Mouse (Mus musculus): ENCODE results near the gene Plk1.

Gene Plk1

GRCm38 (mm10) chr7:122158915-122159902, at the start of gene Plk1:
Plk1 (plus strand) TSS chr7:122159439.
- peak; percentile 72 to 83 for DNase-seq (ENCODE audit: low spot score in 2 of 2)

- no peak for DNase-seq (ENCODE audit: low spot score in 2 of 2)
Observed at GRCm38 (mm10) chr7:122123518-122123917, 35.7 kb upstream of the Plk1 start.

DNA sequence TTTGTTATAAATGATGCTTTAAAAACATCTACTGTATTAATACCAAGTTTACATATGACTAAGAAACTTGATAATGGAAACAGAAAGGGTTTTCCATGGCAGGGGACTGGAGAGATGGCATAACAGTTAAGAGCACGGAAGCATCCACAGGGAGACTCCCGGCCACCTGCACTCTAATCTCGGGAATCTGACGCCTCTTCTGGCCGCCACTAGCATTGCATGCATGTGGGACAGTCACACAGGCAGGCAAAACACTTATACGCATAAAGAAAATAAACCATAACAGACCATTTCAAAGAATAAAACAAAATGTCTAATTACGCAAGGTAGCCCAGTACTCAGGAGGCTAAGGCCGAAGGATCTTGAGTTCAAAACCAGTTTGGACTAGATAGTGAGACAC, 33.6 kb upstream of the Plk1 start:
- no peak for DNase-seq (ENCODE audit: low spot score in 2 of 2)

- no peak for DNase-seq (ENCODE audit: low spot score in 2 of 2)
Observed at GRCm38 (mm10) chr7:122126946-122127345, 32.3 kb upstream of the Plk1 start.

- DNase-seq (ENCODE audit: low spot score in 2 of 2), result no peak
Observed at GRCm38 (mm10) chr7:122131834-122132233, 27.4 kb upstream of the Plk1 start.

- DNase-seq (ENCODE audit: low spot score in 2 of 2), result peak; percentile 98
Observed at GRCm38 (mm10) chr7:122132497-122133337, 26.5 kb upstream of the Plk1 start, which contains the start of the genes Palb2 and Dctn5. Palb2 (minus strand) TSS chr7:122132985. Dctn5 (plus strand) TSS chr7:122133041.

DNA sequence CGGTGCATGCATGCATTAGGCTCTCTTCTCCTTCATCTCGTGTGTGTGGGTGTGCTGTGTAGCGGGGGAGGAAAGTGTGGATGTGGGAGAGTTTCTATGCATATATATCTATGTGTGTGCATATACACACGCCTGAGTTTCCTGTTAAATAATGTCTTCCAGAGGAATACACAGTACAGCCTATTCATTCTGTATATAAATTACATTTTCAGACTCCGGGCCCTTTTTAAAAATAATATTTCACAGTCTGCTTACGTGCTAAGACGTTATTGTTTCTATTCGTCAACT, 26.0 kb upstream of the Plk1 start:
- DNase-seq (ENCODE audit: low spot score in 2 of 2), result no peak

DNA sequence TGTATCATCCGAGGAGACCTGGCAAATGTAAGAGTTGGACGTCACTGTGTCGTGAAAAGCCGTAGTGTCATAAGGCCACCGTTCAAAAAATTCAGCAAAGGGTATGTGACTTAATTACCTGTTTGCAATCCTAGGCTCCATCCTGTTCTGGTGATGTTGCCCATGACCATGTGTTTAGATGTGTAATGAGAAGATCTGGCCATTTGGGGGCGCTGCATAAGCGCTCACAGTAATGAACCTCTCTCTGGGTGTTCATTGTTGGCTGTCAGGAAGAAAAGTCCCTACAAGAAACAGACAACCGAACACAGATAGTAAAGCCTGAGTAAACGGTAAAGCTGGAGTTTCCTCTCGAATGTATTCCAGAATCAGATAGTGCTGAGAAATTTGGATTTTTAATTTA, 24.2 kb upstream of the Plk1 start:
- peak in 1 of 2 experiments; percentile 15 for DNase-seq (ENCODE audit: low spot score in 2 of 2)

DNA sequence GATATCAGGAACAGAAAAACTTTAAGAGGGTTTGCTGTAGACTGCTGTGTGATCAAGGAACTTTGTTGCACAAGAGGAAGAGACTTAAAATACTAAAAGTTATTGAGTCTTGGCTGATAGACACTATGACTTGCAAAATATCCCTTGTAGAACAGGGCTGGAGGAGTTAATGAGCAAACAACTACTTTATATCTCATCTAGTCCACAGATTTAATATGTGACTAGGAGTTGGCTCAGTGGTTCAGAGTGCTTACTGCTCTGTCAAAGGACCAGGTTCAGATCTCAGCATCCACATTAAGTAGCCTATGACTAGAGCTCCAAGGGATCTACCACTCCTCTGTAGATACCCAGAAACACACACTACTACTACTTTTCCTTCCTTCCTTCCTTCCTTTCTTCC, 22.2 kb upstream of the Plk1 start:
- DNase-seq (ENCODE audit: low spot score in 2 of 2), result no peak

GRCm38 (mm10) chr7:122138190-122138589, 21.0 kb upstream of the Plk1 start:
- no peak for DNase-seq (ENCODE audit: low spot score in 2 of 2)

DNA sequence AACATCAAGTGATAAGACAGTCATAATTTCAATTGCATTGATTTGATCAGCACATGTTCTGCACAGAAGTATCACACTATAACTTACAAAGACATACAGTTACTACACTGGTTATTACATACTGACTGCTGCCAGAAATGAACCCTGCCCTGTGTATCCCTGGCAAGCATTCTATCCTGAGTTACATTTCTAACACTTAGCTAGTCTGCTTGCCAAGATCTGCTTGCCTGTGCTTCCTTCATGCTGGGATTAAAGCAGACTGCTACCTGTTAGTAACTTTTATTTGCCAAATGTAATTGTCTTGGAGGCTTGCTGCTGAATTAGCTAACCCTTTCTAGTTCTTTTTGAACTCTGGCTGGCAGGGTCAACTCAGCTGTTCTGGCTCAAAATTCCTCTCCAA, 18.2 kb upstream of the Plk1 start:
- no peak for DNase-seq (ENCODE audit: low spot score in 2 of 2)

GRCm38 (mm10) chr7:122152473-122152872, 6.8 kb upstream of the Plk1 start:
- no peak for DNase-seq (ENCODE audit: low spot score in 2 of 2)

GRCm38 (mm10) chr7:122158488-122158887, 751 bp upstream of the Plk1 start:
- no peak for DNase-seq (ENCODE audit: low spot score in 2 of 2)

- no peak for DNase-seq (ENCODE audit: low spot score in 2 of 2)
Observed at GRCm38 (mm10) chr7:122160037-122160436, 798 bp downstream of the Plk1 start.

GRCm38 (mm10) chr7:122163766-122164165, 4.5 kb downstream of the Plk1 start:
- DNase-seq (ENCODE audit: low spot score in 2 of 2), result no peak

DNA sequence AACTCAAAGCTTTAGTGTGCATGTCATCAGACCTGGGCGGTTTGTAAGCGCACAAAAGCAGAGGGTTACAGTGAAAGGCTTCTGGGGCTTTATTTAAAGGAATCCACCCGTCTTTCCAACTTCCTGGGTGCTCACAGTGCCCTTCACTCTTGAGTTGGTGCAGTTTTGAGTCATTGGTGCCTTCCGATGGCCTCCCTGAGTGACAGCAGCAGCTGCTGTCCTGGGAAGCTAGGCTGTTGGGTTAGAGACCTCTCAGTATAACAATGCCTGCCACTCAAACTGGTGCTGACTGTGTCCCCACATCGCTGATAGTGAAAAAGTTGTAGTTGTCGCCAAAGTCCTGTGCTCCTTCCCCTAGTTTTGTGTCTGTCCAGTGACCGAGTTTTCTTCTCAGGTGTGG, 8.0 kb downstream of the Plk1 start:
- no peak for DNase-seq (ENCODE audit: low spot score in 2 of 2)

DNA sequence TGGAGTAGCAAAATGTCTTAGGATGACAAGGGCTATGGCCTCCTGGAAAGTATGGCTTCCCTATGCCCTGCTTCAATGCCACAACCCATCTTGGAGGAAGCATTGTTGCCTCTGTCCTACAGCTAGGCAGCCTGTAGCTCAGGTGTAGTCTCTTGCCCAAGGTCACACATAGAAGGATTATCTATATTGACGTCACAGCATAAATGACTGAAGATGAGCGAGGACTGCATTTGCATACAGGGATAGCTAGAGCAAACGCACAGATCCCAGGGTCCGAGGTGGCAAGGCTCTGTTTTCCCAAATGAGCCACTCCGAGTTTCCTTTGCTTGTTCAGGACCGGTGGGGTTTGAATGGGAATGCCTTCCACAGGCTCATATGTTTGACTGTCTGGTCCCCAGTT, 11.5 kb downstream of the Plk1 start:
- no peak for DNase-seq (ENCODE audit: low spot score in 2 of 2)

GRCm38 (mm10) chr7:122171613-122172012, 12.4 kb downstream of the Plk1 start:
- no peak for DNase-seq (ENCODE audit: low spot score in 2 of 2)

DNA sequence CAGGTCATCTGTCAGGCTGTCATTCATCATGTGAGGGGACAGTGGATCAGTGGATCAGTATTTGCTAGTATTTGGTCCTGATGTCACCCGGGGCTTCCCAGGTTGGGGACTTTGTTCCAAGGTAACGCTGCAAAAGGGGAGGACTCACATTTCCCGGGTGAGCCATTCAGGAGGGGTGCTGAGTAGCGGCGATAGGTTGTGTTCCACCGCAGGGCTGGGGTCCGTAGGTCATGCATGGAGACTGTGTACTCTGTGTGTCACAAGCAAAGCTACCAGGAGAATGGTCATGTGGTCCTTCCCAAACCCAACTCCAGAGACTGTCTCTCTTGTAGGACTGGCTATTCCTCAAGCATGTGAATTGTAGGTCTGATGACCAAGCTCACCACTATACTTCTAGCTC, 21.5 kb downstream of the Plk1 start:
- no peak for DNase-seq (ENCODE audit: low spot score in 2 of 2)

DNA sequence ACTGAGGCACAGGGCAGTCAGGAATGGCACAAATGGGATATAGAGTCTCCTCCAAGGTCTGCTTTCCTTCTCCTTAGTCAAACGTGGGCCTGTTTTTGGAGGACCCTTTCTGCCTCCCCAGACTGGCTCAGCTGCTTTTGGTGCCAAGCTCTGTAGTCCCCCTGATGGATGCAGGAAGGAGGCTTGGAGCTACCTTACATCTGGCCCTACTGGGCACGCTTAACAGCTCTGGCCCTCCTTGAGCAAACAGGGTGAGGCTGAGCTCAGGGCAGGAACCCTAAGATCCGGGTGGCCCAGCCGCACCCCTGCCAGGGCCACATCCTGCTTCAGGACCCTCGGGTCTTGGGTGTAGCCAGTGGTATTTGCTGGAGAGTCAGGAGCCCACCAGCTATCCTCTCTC, 25.3 kb downstream of the Plk1 start:
- no peak for DNase-seq (ENCODE audit: low spot score in 2 of 2)

GRCm38 (mm10) chr7:122186043-122186442, 26.8 kb downstream of the Plk1 start, which contains the start of gene Ern2:
Ern2 (minus strand) TSS chr7:122186207.
- DNase-seq (ENCODE audit: low spot score in 2 of 2), result no peak

GRCm38 (mm10) chr7:122189484-122189883, 30.2 kb downstream of the Plk1 start:
- peak in 1 of 2 experiments; percentile 36 for DNase-seq (ENCODE audit: low spot score in 2 of 2)

DNA sequence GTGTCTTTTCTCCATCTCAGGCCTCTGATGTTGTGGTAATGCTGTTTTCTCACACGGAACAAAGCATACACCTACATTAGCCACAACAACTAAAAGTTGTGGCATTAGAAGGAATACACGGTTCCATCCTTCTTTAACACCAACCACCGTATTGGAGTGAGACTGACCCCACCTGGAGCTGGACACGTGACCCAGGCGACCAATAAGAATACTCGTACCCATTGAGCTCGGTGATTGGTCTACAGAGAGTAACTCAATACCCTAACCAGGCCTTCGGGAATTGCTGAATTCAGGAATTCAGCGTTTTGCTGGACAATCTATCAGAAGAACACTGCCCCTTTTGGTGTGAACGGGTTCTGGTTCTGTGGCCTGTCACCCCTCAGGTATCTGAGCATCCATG, 31.9 kb downstream of the Plk1 start:
- DNase-seq (ENCODE audit: low spot score in 2 of 2), result no peak

Data from cerebellum, postnatal 4 days (tissue).